In genomic region chr2:130838131-130838530, GRCm38 (mm10) we compare ENCODE assay signal across 9 mouse cellular contexts.
DNase-seq lines count a peak whose midpoint lies in the region; ATAC-seq lines count a peak whose summit lies in the region.
"Had no signal": no experiment of that assay in that cellular context is flagged by ENCODE, and none has a peak within 500 bp of the region (broad histone marks: within the 10 kb centered on the region; RNA-seq: fewer than 3 reads in every experiment).

No protein-coding gene starts in this region.

- no peaks in the 10 kb centered on the region for H3K27me3 ChIP-seq in limb, embryonic 12.5 days
- H3K27me3 ChIP-seq in limb, embryonic 10.5 days (ENCODE audit: low read depth, poor library complexity, severe bottlenecking) = no peaks in the 10 kb centered on the region
- H3K27me3 ChIP-seq in embryonic facial prominence, embryonic 13.5 days = no peaks in the 10 kb centered on the region
- no peaks in the 10 kb centered on the region for H3K27me3 ChIP-seq in intestine, embryonic 14.5 days (replicated peaks; ENCODE audit: control insufficient read depth, insufficient read depth, low read length)
- H3K27me3 ChIP-seq in neural tube, embryonic 13.5 days = no peaks in the 10 kb centered on the region
- H3K27me3 ChIP-seq: Patski had no signal

- H3K4me2 ChIP-seq in limb, embryonic 12.5 days = peak overlapping the region; percentile 79
- H3K4me2 ChIP-seq in embryonic facial prominence, embryonic 13.5 days = peak overlapping the region; percentile 84
- H3K4me2 ChIP-seq in intestine, embryonic 14.5 days (ENCODE audit: low read length) = peak overlapping the region; percentile 84
- H3K4me2 ChIP-seq in neural tube, embryonic 13.5 days = peak overlapping the region; percentile 68

- peaks cover 15% of the 10 kb centered on the region for H3K36me3 ChIP-seq in limb, embryonic 12.5 days
- peaks cover 8% of the 10 kb centered on the region for H3K36me3 ChIP-seq in limb, embryonic 10.5 days
- 0 out of 2 replicates have a peak, but pooled peaks cover 6% of the 10 kb centered on the region for H3K36me3 ChIP-seq in embryonic facial prominence, embryonic 13.5 days
- no peaks in the 10 kb centered on the region for H3K36me3 ChIP-seq in intestine, embryonic 14.5 days (ENCODE audit: control insufficient read depth, insufficient read depth, low read length)
- H3K36me3 ChIP-seq in neural tube, embryonic 13.5 days = peaks cover 23% of the 10 kb centered on the region

- WGBS in limb, embryonic 12.5 days = 81% methylated on average over 1 of the region's 1 CpGs
- WGBS in limb, embryonic 10.5 days = 95% methylated on average over 1 of the region's 1 CpGs
- 81% methylated on average over 1 of the region's 1 CpGs for WGBS in embryonic facial prominence, embryonic 13.5 days
- 42% methylated on average over 1 of the region's 1 CpGs for WGBS in intestine, embryonic 14.5 days
- WGBS in neural tube, embryonic 13.5 days = 75% methylated on average over 1 of the region's 1 CpGs

- H3K4me1 ChIP-seq in limb, embryonic 12.5 days (replicated peaks) = peaks cover 18% of the 10 kb centered on the region; the same call in 1 of the 2 replicates
- H3K4me1 ChIP-seq in limb, embryonic 10.5 days = peaks cover 22% of the 10 kb centered on the region
- peaks cover 25% of the 10 kb centered on the region for H3K4me1 ChIP-seq in embryonic facial prominence, embryonic 13.5 days
- peaks cover 19% of the 10 kb centered on the region for H3K4me1 ChIP-seq in intestine, embryonic 14.5 days (replicated peaks; ENCODE audit: control insufficient read depth, insufficient read depth, low read length)
- peaks cover 47% of the 10 kb centered on the region for H3K4me1 ChIP-seq in neural tube, embryonic 13.5 days (replicated peaks)

- H3K27ac ChIP-seq in limb, embryonic 12.5 days = no peak overlapping the region
- H3K27ac ChIP-seq in limb, embryonic 10.5 days = no peak overlapping the region
- H3K27ac ChIP-seq in embryonic facial prominence, embryonic 13.5 days = no peak overlapping the region
- no peak overlapping the region for H3K27ac ChIP-seq in intestine, embryonic 14.5 days (ENCODE audit: low read depth)
- H3K27ac ChIP-seq in neural tube, embryonic 13.5 days (replicated peaks) = 0 out of 2 replicates have a peak overlapping the region, but pooled peaks have one; percentile 99

- no peak overlapping the region for H3K4me3 ChIP-seq in limb, embryonic 12.5 days (replicated peaks)
- H3K4me3 ChIP-seq in limb, embryonic 10.5 days = no peak overlapping the region
- H3K4me3 ChIP-seq in embryonic facial prominence, embryonic 13.5 days = peak overlapping the region; percentile 89
- H3K4me3 ChIP-seq in intestine, embryonic 14.5 days (ENCODE audit: low read depth, low read length) = no peak overlapping the region
- H3K4me3 ChIP-seq in neural tube, embryonic 13.5 days = peak overlapping the region; percentile 95

- H3K9ac ChIP-seq in limb, embryonic 12.5 days (replicated peaks) = no peak overlapping the region
- no peak overlapping the region for H3K9ac ChIP-seq in embryonic facial prominence, embryonic 13.5 days
- H3K9ac ChIP-seq in intestine, embryonic 14.5 days (ENCODE audit: low read length) = no peak overlapping the region
- peak overlapping the region; percentile 99 for H3K9ac ChIP-seq in neural tube, embryonic 13.5 days

- H3K9me3 ChIP-seq in limb, embryonic 12.5 days = no peaks in the 10 kb centered on the region
- H3K9me3 ChIP-seq in limb, embryonic 10.5 days (replicated peaks) = no peaks in the 10 kb centered on the region
- no peaks in the 10 kb centered on the region for H3K9me3 ChIP-seq in embryonic facial prominence, embryonic 13.5 days
- H3K9me3 ChIP-seq in intestine, embryonic 14.5 days (ENCODE audit: control insufficient read depth, low read length) = no peaks in the 10 kb centered on the region
- H3K9me3 ChIP-seq in neural tube, embryonic 13.5 days = no peaks in the 10 kb centered on the region

- no peak for ATAC-seq in limb, embryonic 12.5 days (ENCODE audit: insufficient number of reproducible peaks, insufficient read depth, low FRiP score, low TSS enrichment, low read depth)
- ATAC-seq in embryonic facial prominence, embryonic 13.5 days (ENCODE audit: insufficient number of reproducible peaks, insufficient read depth, low FRiP score, low TSS enrichment, low read depth) = no peak
- no peak for ATAC-seq in intestine, embryonic 14.5 days (replicated peaks; ENCODE audit: low FRiP score, low TSS enrichment, low read depth)
- ATAC-seq in neural tube, embryonic 13.5 days (ENCODE audit: low read depth) = no peak
- ATAC-seq: Patski had no signal

- DNase-seq in limb, embryonic 10.5 days (ENCODE audit: low spot score) = no peak
- no peak for DNase-seq in intestine, embryonic 14.5 days (ENCODE audit: low spot score)
- no peak for DNase-seq in gastrocnemius, postnatal 4 days (ENCODE audit: low spot score in 2 of 2)
- no peak for DNase-seq in spleen, adult 12 weeks (ENCODE audit: low spot score)
- DNase-seq in layer of hippocampus, adult 9-10 months (ENCODE audit: low spot score) = no peak

Comparison
In these comparisons a context has a peak if more than half of its experiments do, and no peak if none do; other contexts are left out.
1. H3K4me3 ChIP-seq: peak in embryonic facial prominence, embryonic 13.5 days (single experiment) and neural tube, embryonic 13.5 days (single experiment); none in limb, embryonic 12.5 days (single experiment), limb, embryonic 10.5 days (single experiment) and intestine, embryonic 14.5 days (single experiment).
2. Peak in every context shown above with its lines, with median percentiles within 50 percentile points of each other: H3K4me2 ChIP-seq.